In the genomic region with DNA sequence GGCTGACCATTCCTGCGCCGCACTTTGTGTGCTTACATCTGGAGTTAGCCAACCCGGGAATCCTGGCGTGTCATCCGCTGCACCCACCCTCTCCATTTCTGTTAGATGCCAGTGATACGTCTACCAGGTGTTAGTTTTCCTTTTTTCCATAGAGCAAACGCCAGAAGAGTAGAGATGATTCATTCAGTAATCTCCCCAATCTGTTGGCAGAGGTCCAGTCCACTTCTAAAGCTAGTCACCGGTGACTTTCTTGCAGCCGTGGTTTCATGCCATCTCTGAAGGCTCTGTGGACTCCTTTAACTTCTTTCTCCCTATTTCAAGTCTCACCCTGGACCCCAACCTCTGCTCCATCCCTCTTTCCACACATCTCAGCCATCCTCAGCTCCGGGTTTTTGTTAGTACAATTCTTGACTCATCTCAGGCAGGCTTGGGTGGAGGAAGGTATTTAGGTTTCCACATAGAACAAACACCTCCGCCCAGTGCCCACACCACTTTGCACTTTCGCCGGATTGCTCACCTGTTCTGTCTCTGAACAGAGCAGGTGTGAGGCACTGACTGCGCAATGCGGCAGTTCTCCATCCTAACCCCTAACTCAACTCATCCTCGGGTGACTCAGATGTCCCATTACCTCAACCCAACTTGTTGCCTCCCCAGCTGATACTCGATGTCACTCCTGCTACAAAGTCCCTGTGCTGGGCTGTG, we compare ENCODE assay signal across 32 mouse cellular contexts. TPM values are rescaled to one million over a fixed set of nuclear protein-coding genes. Genes with fewer than 3 reads are reported as not detected.
DNase-seq lines count a peak whose midpoint lies in the region; ATAC-seq and TF ChIP-seq lines count a peak whose summit lies in the region.
"Had no signal": no experiment of that assay in that cellular context is flagged by ENCODE, and none has a peak within 500 bp of the region (broad histone marks: within the 10 kb centered on the region; RNA-seq: fewer than 3 reads in every experiment).

No protein-coding gene starts in this region.

- DNase-seq in cerebellum, adult 2 months: peak; percentile 43 to 63
- no peak for DNase-seq in cerebellum, postnatal 4 days (ENCODE audit: low spot score in 2 of 2)
- DNase-seq in lung, postnatal 36 days: no peak
- DNase-seq in 3T3-L1 (ENCODE audit: low read depth, low spot score) (peak; percentile 43), MN1 (ENCODE audit: low spot score) (peak; percentile 71)
- no peak for DNase-seq in gastrocnemius, adult 8-10 months (ENCODE audit: low spot score in 2 of 2)
- no peak for DNase-seq in gastrocnemius, postnatal 25 days
- DNase-seq: adrenal gland, postnatal 14 days; B cell, adult 2 months; gastrocnemius, postnatal 14 days; heart, adult 2 months; kidney, adult 11 months; kidney, postnatal 4 days; layer of hippocampus, adult 9-11 months; midbrain, embryonic 14.5 days; spleen, adult 18-20 months; thymus, adult 18-20 months; thymus, postnatal 36 days had no signal

- no peak for ATAC-seq in lung, embryonic 16.5 days (ENCODE audit: low read depth)

- 62% methylated on average over 17 of the region's 17 CpGs for WGBS in cerebellum, adult 2 months
- 58% methylated on average over 17 of the region's 17 CpGs for WGBS in lung, embryonic 16.5 days

- no peaks in the 10 kb centered on the region for H3K9me3 ChIP-seq in lung, embryonic 16.5 days (ENCODE audit: control insufficient read depth, low read length)
- H3K9me3 ChIP-seq: forebrain, embryonic 12.5 days; hindbrain, embryonic 12.5 days; kidney, embryonic 15.5 days; lung, embryonic 15.5 days had no signal

- H3K27me3 ChIP-seq in cerebellum, adult 2 months (ENCODE audit: control insufficient read depth, insufficient read depth, low read length): no peaks in the 10 kb centered on the region
- no peaks in the 10 kb centered on the region for H3K27me3 ChIP-seq in lung, embryonic 16.5 days (ENCODE audit: control insufficient read depth, insufficient read depth, low read depth, low read length)

- TF ChIP-seq POLR2A in cerebellum, adult 2 months (IDR thresholded peaks at IDR 0.05; ENCODE audit: borderline replicate concordance, insufficient read depth, low read length): no peak

- no peak overlapping the region for H3K4me2 ChIP-seq in lung, embryonic 16.5 days (ENCODE audit: low read depth, low read length)
- H3K4me2 ChIP-seq: forebrain, embryonic 12.5 days; hindbrain, embryonic 12.5 days; kidney, embryonic 15.5 days; lung, embryonic 15.5 days had no signal

- H3K36me3 ChIP-seq in lung, embryonic 16.5 days (ENCODE audit: control insufficient read depth, insufficient read depth, low read length): no peaks in the 10 kb centered on the region
- H3K36me3 ChIP-seq: hindbrain, embryonic 12.5 days; lung, embryonic 15.5 days had no signal

- no peak for TF ChIP-seq CTCF in cerebellum, adult 2 months (IDR thresholded peaks at IDR 0.05; ENCODE audit: borderline replicate concordance, insufficient read depth, low read depth, low read length)

- 0 out of 2 replicates have a peak overlapping the region, but pooled peaks have one; percentile 25 for H3K9ac ChIP-seq in lung, embryonic 16.5 days (ENCODE audit: low read length)
- H3K9ac ChIP-seq: forebrain, embryonic 12.5 days; hindbrain, embryonic 12.5 days; kidney, embryonic 15.5 days; liver, embryonic 14.5 days; lung, embryonic 15.5 days had no signal

- H3K4me1 ChIP-seq in cerebellum, adult 2 months (ENCODE audit: control insufficient read depth, insufficient read depth, low read length): peaks cover 50% of the 10 kb centered on the region
- H3K4me1 ChIP-seq in lung, embryonic 16.5 days (replicated peaks; ENCODE audit: control insufficient read depth, insufficient read depth, low read length): peaks cover 22% of the 10 kb centered on the region

- peak overlapping the region; percentile 86; the same call in 1 of the 2 replicates for H3K27ac ChIP-seq in cerebellum, adult 2 months (ENCODE audit: insufficient read depth, low read length)
- no peak overlapping the region; the same call in 1 of the 2 replicates for H3K27ac ChIP-seq in lung, embryonic 16.5 days (ENCODE audit: low read length)
- H3K27ac ChIP-seq: forebrain, embryonic 12.5 days; heart, adult 2 months; hindbrain, embryonic 12.5 days; kidney, embryonic 15.5 days; liver, embryonic 14.5 days; lung, embryonic 15.5 days had no signal

- no peak overlapping the region for H3K4me3 ChIP-seq in cerebellum, adult 2 months (replicated peaks; ENCODE audit: insufficient read depth, low read depth, low read length)
- no peak overlapping the region for H3K4me3 ChIP-seq in lung, embryonic 16.5 days (ENCODE audit: low read length)
- H3K4me3 ChIP-seq: forebrain, embryonic 12.5 days; heart, adult 2 months; hindbrain, embryonic 12.5 days; kidney, embryonic 15.5 days; lung, embryonic 15.5 days had no signal

RNA-seq across cellular contexts. Expression of a gene that starts 2.4 kb away (rescaled TPM):
- polyA plus RNA-seq in cerebellum, adult 2 months (2012; rRNA removed): 0.25 and 0.43 TPM in 2 replicates
- 1.1 and 1.2 TPM in 2 replicates for polyA plus RNA-seq in lung, embryonic 16.5 days (2015; fragmentation: Nextera tagmentation; extraction: Ambion mirVana)
- not detected for total RNA-seq in gastrocnemius, adult 8-10 months (2022)
- total RNA-seq in gastrocnemius, postnatal 25 days (2021): not detected
- total RNA-seq: common myeloid progenitor, adult 5-6 weeks; gastrocnemius, postnatal 14 days; left cerebral cortex, adult 18-20 months; left cerebral cortex, postnatal 25 days; megakaryocyte-erythroid progenitor cell, adult 5-6 weeks had no signal

RNA-seq across cellular contexts. Expression of a gene that starts 3.2 kb away (rescaled TPM):
- 0.11 and 0.15 TPM in 2 replicates for polyA plus RNA-seq in cerebellum, adult 2 months (2012; rRNA removed)
- polyA plus RNA-seq in lung, embryonic 16.5 days (2015; fragmentation: Nextera tagmentation; extraction: Ambion mirVana): 0.53 and 0.97 TPM in 2 replicates
- total RNA-seq in gastrocnemius, adult 8-10 months (2022): not detected
- total RNA-seq in gastrocnemius, postnatal 25 days (2021): not detected
- total RNA-seq: adrenal gland, postnatal 14 days; common myeloid progenitor, adult 5-6 weeks; gastrocnemius, postnatal 14 days; heart, postnatal 25 days; left cerebral cortex, adult 18-20 months; left cerebral cortex, postnatal 25 days; megakaryocyte-erythroid progenitor cell, adult 5-6 weeks had no signal
- polyA plus RNA-seq: forebrain, embryonic 12.5 days; frontal cortex, adult 2 months; heart, embryonic 14.5 days; hindbrain, embryonic 12.5 days; kidney, embryonic 15.5 days; midbrain, embryonic 14.5 days; neural tube, embryonic 11.5 days had no signal

RNA-seq across cellular contexts. Expression of a gene that starts 8.3 kb away (rescaled TPM):
- 5.3 and 6.3 TPM in 2 replicates for polyA plus RNA-seq in cerebellum, adult 2 months (2012; rRNA removed)
- polyA plus RNA-seq in lung, embryonic 16.5 days (2015; fragmentation: Nextera tagmentation; extraction: Ambion mirVana): 1.8 and 2.3 TPM in 2 replicates
- not detected for total RNA-seq in gastrocnemius, adult 8-10 months (2022)
- not detected for total RNA-seq in gastrocnemius, postnatal 25 days (2021)
- total RNA-seq: adrenal gland, postnatal 14 days; common myeloid progenitor, adult 5-6 weeks; gastrocnemius, postnatal 14 days; heart, adult 2 months; heart, postnatal 25 days; megakaryocyte-erythroid progenitor cell, adult 5-6 weeks had no signal
- polyA plus RNA-seq: hindbrain, embryonic 12.5 days; midbrain, embryonic 14.5 days had no signal

RNA-seq across cellular contexts. Expression of a gene that starts 9.5 kb away (rescaled TPM):
- 8.5 and 10.4 TPM in 2 replicates for polyA plus RNA-seq in cerebellum, adult 2 months (2012; rRNA removed)
- polyA plus RNA-seq in lung, embryonic 16.5 days (2015; fragmentation: Nextera tagmentation; extraction: Ambion mirVana): 7.0 and 9.0 TPM in 2 replicates
- 1 to 10 TPM in 1 of 4 experiments, under 1 TPM in 2, not detected in 1; 0.53 to 1.8 (median 0.99) TPM for total RNA-seq in gastrocnemius, adult 8-10 months (2022)
- total RNA-seq in gastrocnemius, postnatal 25 days (2021): under 1 TPM; 0.51 to 0.72 TPM
- total RNA-seq: common myeloid progenitor, adult 5-6 weeks; megakaryocyte-erythroid progenitor cell, adult 5-6 weeks had no signal

RNA-seq across cellular contexts. Expression of a gene that starts 9.5 kb away (rescaled TPM):
- polyA plus RNA-seq in cerebellum, adult 2 months (2012; rRNA removed): 59.5 and 63.3 TPM in 2 replicates
- 305 and 309 TPM in 2 replicates for polyA plus RNA-seq in lung, embryonic 16.5 days (2015; fragmentation: Nextera tagmentation; extraction: Ambion mirVana)
- total RNA-seq in gastrocnemius, adult 8-10 months (2022): 1 to 10 TPM; 4.3 to 6.2 (median 5.1) TPM
- 10 to 100 TPM; 11.1 to 13.3 TPM for total RNA-seq in gastrocnemius, postnatal 25 days (2021)

Comparison
In these comparisons a context has a peak if more than half of its experiments do, and no peak if none do; other contexts are left out.
1. DNase-seq: peak in cerebellum, adult 2 months (2 of 2), 3T3-L1 (single experiment) and MN1 (single experiment); none in cerebellum, postnatal 4 days (0 of 2), lung, postnatal 36 days (single experiment), gastrocnemius, adult 8-10 months (0 of 2) and gastrocnemius, postnatal 25 days (single experiment).